Mouse (Mus musculus) brain, embryonic 18.5 days (tissue): ENCODE measurements around the gene Phf14.
"Not testable (repeated sequence)": the region's sequence is repeated elsewhere in the genome, so short reads cannot be mapped to it uniquely, and the experiment has no call there.

Source experiments
- DNase-seq: peaks from one replicate; pipeline ENCODE4 v3.0.0-alpha.2; 2012; ENCODE audit warnings: low read depth, low spot score

Phf14 gene

DNA sequence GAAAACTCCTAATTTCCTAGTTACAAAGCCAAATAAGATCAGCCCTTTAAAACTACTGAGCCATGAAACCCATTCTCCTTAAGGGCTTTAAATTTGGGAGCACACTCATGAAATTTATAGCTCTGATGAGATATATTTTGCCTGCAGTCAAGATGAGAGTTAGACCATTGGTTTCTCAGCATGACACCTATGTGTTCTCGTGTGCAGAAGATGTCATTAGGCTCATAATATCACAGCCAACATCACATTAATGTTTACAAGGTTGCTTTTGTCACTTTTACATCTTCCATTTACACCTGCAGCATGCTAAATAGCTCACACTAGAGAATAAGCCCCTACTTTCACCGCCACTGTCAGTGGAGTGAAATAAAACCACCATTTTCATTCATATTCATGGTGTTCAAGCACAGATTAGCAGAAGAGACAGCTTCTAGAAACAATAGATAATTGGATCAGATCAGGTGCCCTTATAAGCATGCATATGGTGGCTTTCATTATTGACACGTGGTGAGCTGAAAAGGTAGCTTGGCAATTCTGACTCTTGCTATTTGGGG, 181.9 kb downstream of the Phf14 start:
- DNase-seq, result no peak

DNA sequence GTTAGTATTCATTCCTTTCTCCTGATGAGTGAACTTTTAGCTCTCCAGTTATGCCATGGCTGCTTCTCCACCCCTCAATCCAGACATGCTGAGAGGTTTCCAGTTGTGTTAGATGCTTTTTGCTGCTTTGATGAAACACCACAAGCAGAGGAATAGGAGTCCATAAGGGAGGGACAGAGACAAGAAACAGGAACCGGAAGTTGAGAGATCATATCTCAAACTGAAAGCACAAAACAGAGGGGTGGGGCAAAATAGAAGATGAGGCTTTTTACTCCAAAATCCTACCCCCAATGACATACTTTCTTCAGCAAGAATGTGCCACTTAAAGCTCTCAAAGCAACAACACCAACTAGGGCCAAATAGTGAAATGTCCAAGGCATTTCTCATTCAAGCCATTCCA, 188.1 kb downstream of the Phf14 start:
- DNase-seq, result no peak

DNA sequence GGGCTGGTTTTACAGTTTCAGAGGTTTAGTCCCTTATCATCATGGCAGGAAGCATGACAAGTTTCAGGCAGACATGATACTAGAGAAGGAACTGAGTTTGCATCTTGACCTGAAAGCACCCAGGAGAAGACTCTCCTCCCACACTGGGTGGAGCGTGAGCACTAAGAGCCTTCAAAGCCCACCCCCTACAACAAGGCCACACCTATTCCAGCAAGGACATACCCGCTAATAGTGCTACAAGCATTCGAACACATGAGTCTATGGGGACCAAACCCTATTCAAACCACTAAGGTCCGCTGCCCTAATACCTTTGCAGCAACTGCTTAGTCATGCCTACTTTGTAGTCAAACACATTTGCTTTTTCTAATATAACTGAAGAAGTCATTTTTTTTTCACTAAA, 189.5 kb downstream of the Phf14 start:
- no peak for DNase-seq

DNA sequence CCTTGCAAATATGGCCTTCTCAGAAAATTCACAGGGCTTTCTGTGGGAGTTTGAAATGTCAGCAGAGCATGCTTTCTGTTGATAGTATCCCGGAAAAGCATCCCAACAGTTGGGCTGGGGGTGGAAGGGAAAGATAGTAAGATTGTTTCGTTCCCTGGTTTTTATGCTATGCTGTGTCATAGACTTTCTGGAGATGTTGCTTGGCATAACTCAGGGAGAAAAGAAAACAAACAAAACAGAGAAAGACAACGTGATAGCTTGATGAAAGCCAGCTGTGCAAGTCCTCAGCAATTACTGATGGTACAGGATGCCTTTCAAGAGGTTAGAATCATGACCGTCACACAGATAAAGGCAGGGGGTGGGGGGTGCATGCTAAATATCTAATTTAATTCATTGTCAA, 197.5 kb downstream of the Phf14 start:
- DNase-seq, result no peak

DNA sequence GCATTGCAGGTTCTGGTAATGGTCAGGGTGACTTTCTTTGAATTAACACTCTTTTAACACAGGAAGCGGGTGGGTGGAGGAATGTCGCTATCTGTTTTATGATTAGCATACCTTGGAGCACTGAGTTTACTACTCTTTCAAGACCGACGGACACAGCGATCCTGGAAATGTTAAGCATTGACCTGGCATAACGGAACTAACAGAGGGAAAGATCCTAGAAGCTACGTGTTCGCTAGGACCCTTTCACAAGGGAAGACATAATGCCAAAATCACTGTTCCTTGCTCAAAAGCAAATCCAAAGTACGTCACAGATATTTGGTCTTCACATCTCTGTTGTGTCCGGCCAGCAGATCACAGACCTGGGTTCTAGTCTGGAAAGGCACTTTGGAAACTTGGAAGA, 199.7 kb downstream of the Phf14 start:
- DNase-seq, result no peak

DNA sequence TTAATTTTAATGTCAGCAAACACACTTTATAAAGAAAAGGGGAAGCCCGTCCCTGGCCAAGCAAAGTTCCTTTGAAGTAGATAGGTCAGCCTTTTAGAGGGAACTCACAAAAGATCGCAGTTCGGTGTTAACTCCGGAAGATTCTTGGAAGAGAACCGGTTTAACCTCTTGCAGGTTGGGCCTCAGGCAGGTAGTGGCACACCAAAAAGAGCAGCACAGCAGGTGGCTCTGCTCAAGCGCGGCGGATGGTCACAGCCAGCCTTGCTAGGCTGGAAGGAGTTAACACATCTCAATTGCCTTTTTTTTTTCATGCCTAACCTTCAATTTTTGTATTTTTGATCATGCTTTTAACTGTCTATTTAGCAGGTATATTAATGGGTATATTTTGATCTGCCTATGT, 200.2 kb downstream of the Phf14 start:
- no peak for DNase-seq

DNA sequence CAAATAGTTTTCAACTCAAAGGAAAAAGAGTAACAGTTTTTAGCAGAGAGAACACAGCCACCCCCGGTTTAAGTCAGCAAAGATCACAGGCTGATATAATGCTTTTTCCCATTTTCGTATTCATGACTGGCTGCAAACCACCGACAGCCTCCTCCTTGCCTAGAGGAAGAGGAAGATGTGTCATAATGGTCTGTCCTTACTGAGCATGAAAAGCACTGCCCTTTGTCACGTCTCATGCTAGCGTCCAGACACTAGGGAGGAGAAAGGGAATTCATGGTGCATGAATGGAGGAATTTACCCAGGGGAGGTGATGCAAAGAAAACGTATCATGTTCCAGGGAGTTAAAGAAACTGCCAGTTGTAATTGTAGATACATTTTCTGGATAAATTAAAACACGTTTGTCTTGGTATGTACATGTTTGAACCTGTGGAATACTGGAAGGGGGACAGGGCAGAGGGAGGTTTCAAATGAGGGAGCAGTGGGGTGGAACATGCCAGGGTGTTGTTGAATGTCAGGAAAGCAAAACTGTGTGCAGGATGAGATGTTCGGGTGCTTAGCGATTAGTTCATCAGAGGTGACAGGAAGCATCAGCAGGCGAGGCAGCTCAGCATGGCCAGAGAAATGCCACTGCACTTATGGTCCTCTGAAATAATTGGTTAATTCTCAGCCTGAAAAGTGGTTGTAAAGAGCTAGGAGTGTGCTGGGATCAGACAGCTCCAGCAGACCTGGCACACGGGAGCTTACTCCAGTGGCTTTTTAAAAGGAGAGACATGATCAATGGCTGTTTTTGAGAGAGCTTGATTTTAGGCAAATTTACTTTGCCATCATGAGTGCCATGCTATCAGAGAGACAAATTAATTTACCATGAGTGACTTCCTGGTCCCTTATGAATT, 209.6 kb downstream of the Phf14 start:
- no peak for DNase-seq

DNA sequence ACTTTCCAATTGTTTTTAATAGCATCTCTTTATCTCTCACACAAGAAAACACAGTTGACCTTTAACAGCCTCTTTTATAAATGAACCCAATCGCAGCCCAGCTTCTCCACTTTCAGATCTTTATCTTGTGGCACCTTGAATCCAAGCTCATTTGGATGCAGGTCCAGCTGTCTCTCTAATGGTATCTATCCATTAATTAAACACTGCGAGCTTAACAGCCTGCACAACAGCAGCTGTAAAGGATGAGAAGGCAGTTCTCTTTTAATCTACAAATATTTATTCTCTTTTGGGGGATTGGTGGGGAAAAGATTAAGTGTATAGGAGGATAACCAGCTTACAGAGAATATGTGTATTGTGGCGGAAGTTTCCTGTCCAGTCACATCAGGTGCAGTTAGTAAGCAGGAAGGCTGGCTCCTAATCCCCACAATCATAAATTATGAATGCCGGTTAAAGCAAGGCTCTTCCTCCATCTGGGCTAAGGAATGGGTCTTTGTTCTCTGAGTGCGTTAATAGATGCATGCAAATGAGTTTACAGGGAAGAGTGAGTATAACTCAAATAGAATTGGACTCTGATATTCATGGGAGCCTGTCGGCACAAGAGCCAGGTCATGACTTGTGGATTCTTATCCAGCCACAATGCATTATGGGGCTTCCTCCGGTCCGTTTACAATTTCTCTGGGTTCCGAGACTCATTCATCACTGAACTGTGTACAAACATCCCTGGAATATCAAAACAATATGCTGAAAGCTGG, 210.4 kb downstream of the Phf14 start:
- no peak for DNase-seq

DNA sequence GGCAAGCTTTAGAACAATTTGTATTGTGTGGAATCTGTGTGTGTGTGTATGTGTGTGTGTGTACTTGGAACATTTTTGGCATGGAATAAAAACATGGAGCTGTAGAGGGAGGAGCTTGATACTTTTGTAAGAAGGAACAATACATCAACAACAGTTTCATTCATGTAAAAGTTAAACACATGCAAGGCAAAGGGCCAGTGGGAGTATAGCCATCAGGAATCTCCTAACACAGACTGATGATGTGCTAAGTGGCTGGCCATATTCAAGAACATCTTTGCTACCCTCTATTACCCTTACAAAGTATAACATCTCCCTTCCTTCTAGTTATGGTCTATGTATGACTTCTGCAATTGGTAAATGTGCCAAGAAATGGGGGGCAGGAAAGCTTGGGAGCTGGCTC, 215.2 kb downstream of the Phf14 start:
- DNase-seq, result no peak

DNA sequence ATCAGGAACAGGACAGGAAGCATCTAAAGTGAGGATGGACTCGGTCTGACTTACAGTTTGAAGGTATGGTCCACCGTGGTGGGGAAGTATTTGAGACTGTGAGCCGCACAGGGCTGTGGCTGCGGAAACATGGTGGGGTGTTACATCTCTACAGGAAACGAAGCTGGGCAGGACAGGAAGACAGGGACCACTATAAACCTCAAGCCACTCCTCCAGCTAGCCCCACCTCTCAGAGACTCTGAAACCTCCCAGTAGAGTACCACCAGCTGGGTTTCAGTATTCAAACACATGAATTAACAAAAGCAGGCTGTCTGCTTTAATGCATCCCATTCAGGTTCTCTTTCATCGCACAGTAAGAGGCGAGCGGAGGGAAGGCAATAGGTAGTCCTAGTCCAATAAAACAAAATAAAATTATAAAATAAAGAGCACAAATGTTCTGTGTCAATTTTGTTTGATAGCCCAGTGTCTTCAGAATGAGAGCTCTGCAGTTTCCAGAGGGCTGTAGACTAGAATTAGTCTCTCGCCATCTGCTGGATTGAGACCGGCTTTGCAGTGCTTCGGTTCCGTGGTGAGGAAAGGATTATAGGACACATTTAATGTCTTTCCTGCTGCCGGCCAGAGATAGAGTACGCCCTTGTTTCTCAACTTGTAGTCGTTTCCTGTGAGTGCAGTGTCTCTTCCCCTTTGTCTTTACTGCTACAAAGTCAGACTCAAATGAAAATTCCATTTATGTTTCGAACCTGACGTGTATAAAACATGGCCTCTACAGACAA, 217.6 kb downstream of the Phf14 start:
- DNase-seq, result peak; percentile 45

DNA sequence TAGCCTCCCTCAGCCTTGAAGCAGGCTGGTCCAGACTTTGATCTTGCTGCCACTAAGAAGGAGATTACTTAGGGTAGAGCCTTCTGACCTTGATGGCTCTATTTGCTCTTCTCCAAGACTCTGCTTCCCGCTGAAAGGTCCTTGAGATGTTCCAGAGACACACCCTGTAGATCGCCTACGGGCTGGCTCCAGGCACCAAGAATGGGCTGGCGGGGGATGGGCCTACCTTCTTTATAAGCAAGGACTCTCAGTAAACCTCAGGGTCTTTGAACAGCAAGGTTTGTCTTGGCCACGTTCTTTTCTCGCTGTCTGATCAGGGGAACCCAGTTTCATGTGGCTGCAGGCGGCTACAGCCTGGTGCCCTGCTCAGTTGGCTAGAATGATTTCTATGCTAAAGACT, 219.0 kb downstream of the Phf14 start:
- DNase-seq, result not testable (repeated sequence)

DNA sequence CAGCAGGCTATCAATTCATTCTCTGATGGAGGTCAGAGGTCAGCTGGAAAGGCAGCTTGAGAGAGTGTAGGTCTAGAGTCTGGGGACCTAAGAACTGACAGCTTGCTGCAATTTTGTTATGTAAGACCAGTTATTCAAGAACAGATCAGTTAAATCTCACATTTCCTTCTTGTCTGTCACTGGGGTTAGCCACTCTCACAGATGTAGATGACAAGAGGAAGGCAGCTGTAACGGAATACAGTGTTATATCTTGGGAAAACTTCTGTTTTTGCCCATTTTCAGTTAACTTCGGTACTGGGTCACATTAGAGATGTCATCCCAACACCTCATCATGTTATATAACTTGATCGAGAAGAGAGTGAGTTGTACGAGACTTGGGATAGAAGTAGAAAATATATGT, 219.7 kb downstream of the Phf14 start:
- DNase-seq, result no peak
